Mouse (Mus musculus): Measurements from ENCODE around the gene Slc39a11. TPM values are rescaled to one million over a fixed set of nuclear protein-coding genes. Genes with fewer than 3 reads are reported as not detected.

Gene Slc39a11
- polyA plus RNA-seq, 1 experiment from 2014 or later = 12.5 TPM

- H3K4me2 ChIP-seq (ENCODE audit: low read depth, low read length) = no peak overlapping the region
- no peak for ATAC-seq (replicated peaks; ENCODE audit: insufficient number of reproducible peaks, low FRiP score, low TSS enrichment, low read depth)
Observed at GRCm38 (mm10) chr11:113607556-113607955, 42.3 kb downstream of the Slc39a11 start.

GRCm38 (mm10) chr11:113601616-113602343 is 48.1 kb downstream of the Slc39a11 start:
- no peaks in the 10 kb centered on the region for H3K9me3 ChIP-seq (replicated peaks; ENCODE audit: control insufficient read depth, low read length)
- ATAC-seq (replicated peaks; ENCODE audit: insufficient number of reproducible peaks, low FRiP score, low TSS enrichment, low read depth) (0 out of 2 replicates have a peak, but pooled peaks have one; percentile 24), DNase-seq (ENCODE audit: low spot score) (no peak)
- no peak overlapping the region for H3K4me2 ChIP-seq (ENCODE audit: low read depth, low read length)
- no peaks in the 10 kb centered on the region for H3K36me3 ChIP-seq (replicated peaks; ENCODE audit: control insufficient read depth, insufficient read depth, low read depth, low read length)
- H3K27ac ChIP-seq (replicated peaks; ENCODE audit: low read depth, low read length) = no peak overlapping the region; the same call in 1 of the 2 replicates
- H3K4me3 ChIP-seq (ENCODE audit: low read depth, low read length) = no peak overlapping the region
- no peaks in the 10 kb centered on the region; the same call in 1 of the 2 replicates for H3K4me1 ChIP-seq (ENCODE audit: control insufficient read depth, insufficient read depth, low read length)
- WGBS = 59% methylated on average over 12 of the region's 12 CpGs
- no peak overlapping the region for H3K9ac ChIP-seq (replicated peaks; ENCODE audit: low read length)
- H3K27me3 ChIP-seq (ENCODE audit: control insufficient read depth, insufficient read depth, low read length) = no peaks in the 10 kb centered on the region

More at GRCm38 (mm10) chr11:113607556-113607955, 42.3 kb downstream of the Slc39a11 start:
- no peaks in the 10 kb centered on the region; the same call in none of the 2 replicates for H3K4me1 ChIP-seq (ENCODE audit: control insufficient read depth, insufficient read depth, low read length)
- no peak overlapping the region for H3K27ac ChIP-seq (replicated peaks; ENCODE audit: low read depth, low read length)
- DNase-seq (ENCODE audit: low spot score) = no peak
- WGBS = 95% methylated on average over 12 of the region's 12 CpGs
- no peak overlapping the region for H3K9ac ChIP-seq (replicated peaks; ENCODE audit: low read length)
- H3K9me3 ChIP-seq (replicated peaks; ENCODE audit: control insufficient read depth, low read length) = no peaks in the 10 kb centered on the region
- no peaks in the 10 kb centered on the region; the same call in 1 of the 2 replicates for H3K27me3 ChIP-seq (ENCODE audit: control insufficient read depth, insufficient read depth, low read length)
- H3K36me3 ChIP-seq (replicated peaks; ENCODE audit: control insufficient read depth, insufficient read depth, low read depth, low read length) = no peaks in the 10 kb centered on the region
- H3K4me3 ChIP-seq (ENCODE audit: low read depth, low read length) = no peak overlapping the region

GRCm38 (mm10) chr11:113600526-113601245 is 49.2 kb downstream of the Slc39a11 start:
- ATAC-seq (replicated peaks; ENCODE audit: insufficient number of reproducible peaks, low FRiP score, low TSS enrichment, low read depth) = no peak

GRCm38 (mm10) chr11:113597632-113598031 is 52.2 kb downstream of the Slc39a11 start:
- H3K4me3 ChIP-seq (ENCODE audit: low read depth, low read length) = no peak overlapping the region
- no peaks in the 10 kb centered on the region for H3K4me1 ChIP-seq (ENCODE audit: control insufficient read depth, insufficient read depth, low read length)
- 86% methylated on average over 3 of the region's 3 CpGs for WGBS
- DNase-seq (ENCODE audit: low spot score) = no peak
- no peak overlapping the region for H3K27ac ChIP-seq (replicated peaks; ENCODE audit: low read depth, low read length)
- no peaks in the 10 kb centered on the region for H3K27me3 ChIP-seq (ENCODE audit: control insufficient read depth, insufficient read depth, low read length)
- no peaks in the 10 kb centered on the region for H3K9me3 ChIP-seq (replicated peaks; ENCODE audit: control insufficient read depth, low read length)
- no peak overlapping the region for H3K9ac ChIP-seq (replicated peaks; ENCODE audit: low read length)
- no peaks in the 10 kb centered on the region for H3K36me3 ChIP-seq (replicated peaks; ENCODE audit: control insufficient read depth, insufficient read depth, low read depth, low read length)
- ATAC-seq (replicated peaks; ENCODE audit: insufficient number of reproducible peaks, low FRiP score, low TSS enrichment, low read depth) = no peak
- no peak overlapping the region for H3K4me2 ChIP-seq (ENCODE audit: low read depth, low read length)

More at GRCm38 (mm10) chr11:113600526-113601245, 49.2 kb downstream of the Slc39a11 start:
- H3K9ac ChIP-seq (replicated peaks; ENCODE audit: low read length) = no peak overlapping the region
- no peaks in the 10 kb centered on the region; the same call in 1 of the 2 replicates for H3K4me1 ChIP-seq (ENCODE audit: control insufficient read depth, insufficient read depth, low read length)
- WGBS = 83% methylated on average over 18 of the region's 18 CpGs
- H3K27ac ChIP-seq (replicated peaks; ENCODE audit: low read depth, low read length) = no peak overlapping the region
- no peak overlapping the region for H3K4me3 ChIP-seq (ENCODE audit: low read depth, low read length)
- no peak for DNase-seq (ENCODE audit: low spot score)
- H3K27me3 ChIP-seq (ENCODE audit: control insufficient read depth, insufficient read depth, low read length) = no peaks in the 10 kb centered on the region
- H3K36me3 ChIP-seq (replicated peaks; ENCODE audit: control insufficient read depth, insufficient read depth, low read depth, low read length) = no peaks in the 10 kb centered on the region
- no peaks in the 10 kb centered on the region for H3K9me3 ChIP-seq (replicated peaks; ENCODE audit: control insufficient read depth, low read length)
- no peak overlapping the region for H3K4me2 ChIP-seq (ENCODE audit: low read depth, low read length)

GRCm38 (mm10) chr11:113595144-113595543 is 54.7 kb downstream of the Slc39a11 start:
- H3K4me3 ChIP-seq (ENCODE audit: low read depth, low read length) = no peak overlapping the region
- 86% methylated on average over 5 of the region's 5 CpGs for WGBS
- no peak for ATAC-seq (replicated peaks; ENCODE audit: insufficient number of reproducible peaks, low FRiP score, low TSS enrichment, low read depth)

GRCm38 (mm10) chr11:113588936-113589335 is 60.9 kb downstream of the Slc39a11 start:
- no peak overlapping the region for H3K4me2 ChIP-seq (ENCODE audit: low read depth, low read length)
- H3K4me1 ChIP-seq (ENCODE audit: control insufficient read depth, insufficient read depth, low read length) = 0 out of 2 replicates have a peak, but pooled peaks cover 2% of the 10 kb centered on the region
- no peaks in the 10 kb centered on the region for H3K36me3 ChIP-seq (replicated peaks; ENCODE audit: control insufficient read depth, insufficient read depth, low read depth, low read length)
- DNase-seq (ENCODE audit: low spot score) (no peak), ATAC-seq (replicated peaks; ENCODE audit: insufficient number of reproducible peaks, low FRiP score, low TSS enrichment, low read depth) (no peak)
- H3K27ac ChIP-seq (replicated peaks; ENCODE audit: low read depth, low read length) = no peak overlapping the region
- H3K27me3 ChIP-seq (ENCODE audit: control insufficient read depth, insufficient read depth, low read length) = no peaks in the 10 kb centered on the region
- no peaks in the 10 kb centered on the region for H3K9me3 ChIP-seq (replicated peaks; ENCODE audit: control insufficient read depth, low read length)
- WGBS = 38% methylated on average over 3 of the region's 3 CpGs
- no peak overlapping the region for H3K9ac ChIP-seq (replicated peaks; ENCODE audit: low read length)
- H3K4me3 ChIP-seq (ENCODE audit: low read depth, low read length) = no peak overlapping the region

More at GRCm38 (mm10) chr11:113595144-113595543, 54.7 kb downstream of the Slc39a11 start:
- Histone ChIP-seq H3K4me1 (ENCODE audit: control insufficient read depth, insufficient read depth, low read length) (no peaks in the 10 kb centered on the region), H3K4me2 (ENCODE audit: low read depth, low read length) (no peak overlapping the region), H3K9ac (replicated peaks; ENCODE audit: low read length) (no peak overlapping the region), H3K27me3 (ENCODE audit: control insufficient read depth, insufficient read depth, low read length) (no peaks in the 10 kb centered on the region), H3K27ac (replicated peaks; ENCODE audit: low read depth, low read length) (no peak overlapping the region), H3K9me3 (replicated peaks; ENCODE audit: control insufficient read depth, low read length) (no peaks in the 10 kb centered on the region), H3K36me3 (replicated peaks; ENCODE audit: control insufficient read depth, insufficient read depth, low read depth, low read length) (no peaks in the 10 kb centered on the region)
- no peak for DNase-seq (ENCODE audit: low spot score)

- no peak overlapping the region for H3K27ac ChIP-seq (replicated peaks; ENCODE audit: low read depth, low read length)
- 0 out of 2 replicates have a peak, but pooled peaks cover 2% of the 10 kb centered on the region for H3K4me1 ChIP-seq (ENCODE audit: control insufficient read depth, insufficient read depth, low read length)
- H3K9me3 ChIP-seq (replicated peaks; ENCODE audit: control insufficient read depth, low read length) = no peaks in the 10 kb centered on the region
- H3K36me3 ChIP-seq (replicated peaks; ENCODE audit: control insufficient read depth, insufficient read depth, low read depth, low read length) = no peaks in the 10 kb centered on the region
- no peak overlapping the region for H3K4me2 ChIP-seq (ENCODE audit: low read depth, low read length)
- 24% methylated on average over 6 of the region's 6 CpGs for WGBS
- H3K4me3 ChIP-seq (ENCODE audit: low read depth, low read length) = no peak overlapping the region
- peak; percentile 69 for DNase-seq (ENCODE audit: low spot score)
- ATAC-seq (replicated peaks; ENCODE audit: insufficient number of reproducible peaks, low FRiP score, low TSS enrichment, low read depth) = no peak
- no peak overlapping the region for H3K9ac ChIP-seq (replicated peaks; ENCODE audit: low read length)
- H3K27me3 ChIP-seq (ENCODE audit: control insufficient read depth, insufficient read depth, low read length) = no peaks in the 10 kb centered on the region
Observed at GRCm38 (mm10) chr11:113586423-113586822, 63.5 kb downstream of the Slc39a11 start.

All from embryonic facial prominence, embryonic 11.5 days (tissue).